Mouse (Mus musculus) megakaryocyte-erythroid progenitor cell, adult 5 weeks (primary cell): ENCODE results near the gene Cldn34b3. TPM values are rescaled to one million over a fixed set of nuclear protein-coding genes. Genes with fewer than 3 reads are reported as not detected.

Experiments used
- polyA plus RNA-seq: library from polyadenylated mRNA; stranded (reverse); fragments of >175 nt; gene quantifications from 2 replicates; pipeline ENCODE4 v1.2.3, GENCODE M21; 2012

Gene Cldn34b3
- polyA plus RNA-seq: not detected in 2 replicates

GRCm38 (mm10) chrX:76264004-76264403, at the start of gene Cldn34b3:
Gene Cldn34b3 (plus strand): TSS chrX:76264304.

Other genes with a start within 250 kb of the Cldn34b3 start
- not detected in 2 replicates for gene Cldn34b4, start 129.0 kb downstream of the Cldn34b3 start, polyA plus RNA-seq